Mouse (Mus musculus): ENCODE measurements around the gene Gm17304. TPM values are rescaled to one million over a fixed set of nuclear protein-coding genes. Genes with fewer than 3 reads are reported as not detected.

Gm17304 gene
- polyA plus RNA-seq, 1 experiment, result not detected

DNA sequence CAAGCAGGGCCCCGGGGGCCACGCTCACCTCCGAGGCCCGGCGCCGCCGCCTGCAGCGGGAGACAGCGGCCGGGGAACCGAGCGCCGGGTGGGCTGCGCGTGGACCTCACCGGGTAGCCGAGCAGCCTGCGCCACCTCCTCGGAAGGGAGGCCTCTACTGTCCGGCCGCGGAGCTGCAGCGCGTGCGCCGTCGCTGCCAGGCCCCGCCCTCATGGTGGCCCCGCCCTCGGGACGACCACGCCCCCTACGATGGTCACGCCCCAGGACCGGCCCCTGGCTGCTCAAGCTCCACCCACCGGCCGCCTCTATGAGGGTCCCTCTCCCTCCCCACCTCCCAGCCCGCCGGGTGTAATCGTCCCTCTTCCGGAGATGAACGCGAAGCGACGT, 34.3 kb upstream of the Gm17304 start:
- TF ChIP-seq CTCF (IDR thresholded peaks at IDR 0.05; ENCODE audit: control insufficient read depth, insufficient read depth, insufficient read length), result no peak
- no peak for TF ChIP-seq CEBPB (IDR thresholded peaks at IDR 0.05; ENCODE audit: low read depth)
- no peak for TF ChIP-seq FOSL1 (IDR thresholded peaks at IDR 0.05; ENCODE audit: insufficient read depth, low read length, poor library complexity, severe bottlenecking)
- TF ChIP-seq USF1 (IDR thresholded peaks at IDR 0.05; ENCODE audit: low read depth), result no peak
- no peak for TF ChIP-seq MYOG (IDR thresholded peaks at IDR 0.05; ENCODE audit: control insufficient read depth, extremely low read depth, insufficient read length)
- no peak for TF ChIP-seq MYOD1 (IDR thresholded peaks at IDR 0.05; ENCODE audit: control insufficient read depth, insufficient read length, low read depth)
- H3ac ChIP-seq (ENCODE audit: control insufficient read depth, insufficient read length, low read depth), result no peak overlapping the region
- no peaks in the 10 kb centered on the region for H3K79me3 ChIP-seq (ENCODE audit: low read depth)
- no peaks in the 10 kb centered on the region for H3K79me2 ChIP-seq (ENCODE audit: control insufficient read depth, insufficient read depth)
- H3K36me3 ChIP-seq (ENCODE audit: control insufficient read depth, insufficient read depth), result no peaks in the 10 kb centered on the region
- no peak overlapping the region for H3K4me3 ChIP-seq (ENCODE audit: insufficient read depth, poor library complexity, severe bottlenecking)
- H3K27me3 ChIP-seq (ENCODE audit: control insufficient read depth, insufficient read depth, insufficient read length), result no peaks in the 10 kb centered on the region

DNA sequence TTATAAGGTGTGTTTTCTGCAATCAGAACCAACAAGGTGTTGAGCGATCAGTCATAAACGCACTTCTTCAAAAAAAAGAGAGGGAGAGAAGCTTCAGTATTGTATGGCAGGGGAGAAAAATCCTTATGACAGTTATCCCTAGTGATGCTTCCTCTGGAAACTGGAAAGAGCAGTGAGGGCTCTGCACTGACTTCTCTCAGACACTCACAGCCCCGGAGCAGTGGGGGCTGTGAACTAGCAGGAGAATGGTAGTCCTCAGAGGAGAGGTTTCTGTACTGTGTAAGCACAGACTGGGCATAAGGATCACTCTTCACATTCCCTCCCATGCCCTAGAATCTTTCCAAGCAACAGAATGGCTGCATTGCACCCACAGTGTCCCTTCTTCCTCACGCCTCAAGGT, 33.8 kb upstream of the Gm17304 start:
- Histone ChIP-seq H3K4me3 (ENCODE audit: insufficient read depth, poor library complexity, severe bottlenecking) (no peak overlapping the region), H3K27me3 (ENCODE audit: control insufficient read depth, insufficient read depth, insufficient read length) (no peaks in the 10 kb centered on the region), H3ac (ENCODE audit: control insufficient read depth, insufficient read length, low read depth) (no peak overlapping the region), H3K79me3 (ENCODE audit: low read depth) (no peaks in the 10 kb centered on the region), H3K79me2 (ENCODE audit: control insufficient read depth, insufficient read depth) (no peaks in the 10 kb centered on the region), H3K36me3 (ENCODE audit: control insufficient read depth, insufficient read depth) (no peaks in the 10 kb centered on the region)
- no peak for TF ChIP-seq FOSL1 (IDR thresholded peaks at IDR 0.05; ENCODE audit: insufficient read depth, low read length, poor library complexity, severe bottlenecking)
- TF ChIP-seq CEBPB (IDR thresholded peaks at IDR 0.05; ENCODE audit: low read depth), result no peak
- no peak for TF ChIP-seq MYOD1 (IDR thresholded peaks at IDR 0.05; ENCODE audit: control insufficient read depth, insufficient read length, low read depth)
- TF ChIP-seq MYOG (IDR thresholded peaks at IDR 0.05; ENCODE audit: control insufficient read depth, extremely low read depth, insufficient read length), result no peak
- no peak for TF ChIP-seq MAX (IDR thresholded peaks at IDR 0.05)
- no peak for TF ChIP-seq USF1 (IDR thresholded peaks at IDR 0.05; ENCODE audit: low read depth)
- no peak for TF ChIP-seq CTCF (IDR thresholded peaks at IDR 0.05; ENCODE audit: control insufficient read depth, insufficient read depth, insufficient read length)

DNA sequence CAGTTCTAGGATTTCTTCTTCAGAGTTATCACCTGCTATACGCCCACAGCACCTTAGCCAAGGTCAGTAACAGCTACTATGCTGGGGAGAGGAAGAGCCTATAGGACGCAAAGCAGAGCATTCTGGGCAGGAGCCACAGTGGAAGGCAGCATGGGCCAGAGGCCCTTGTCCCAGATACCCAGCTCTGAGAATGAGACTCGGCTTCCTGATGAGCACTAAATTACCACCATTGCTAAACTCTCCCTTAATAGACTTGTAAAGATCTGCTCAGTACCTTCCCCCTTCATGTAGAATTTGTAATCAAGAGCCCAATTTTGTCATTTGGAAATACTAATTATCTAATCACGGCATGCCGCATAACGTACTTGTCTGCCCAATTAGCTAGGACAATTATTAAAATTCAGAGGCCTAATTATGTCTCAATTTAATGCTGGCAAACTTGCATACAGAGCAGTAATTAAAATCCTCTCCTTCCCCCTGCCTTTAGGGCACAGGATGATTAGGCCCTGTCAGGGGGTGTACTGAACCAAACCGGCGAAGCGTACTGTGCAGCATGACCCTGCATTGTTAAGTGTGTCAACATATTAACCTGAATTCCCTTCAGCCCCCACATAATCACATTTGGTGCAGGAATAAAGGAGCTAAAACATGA, 31.5 kb upstream of the Gm17304 start:
- no peaks in the 10 kb centered on the region for H3K79me3 ChIP-seq (ENCODE audit: low read depth)
- H3K36me3 ChIP-seq (ENCODE audit: control insufficient read depth, insufficient read depth), result no peaks in the 10 kb centered on the region
- H3K4me3 ChIP-seq (ENCODE audit: insufficient read depth, poor library complexity, severe bottlenecking), result no peak overlapping the region
- no peak overlapping the region for H3ac ChIP-seq (ENCODE audit: control insufficient read depth, insufficient read length, low read depth)
- no peaks in the 10 kb centered on the region for H3K27me3 ChIP-seq (ENCODE audit: control insufficient read depth, insufficient read depth, insufficient read length)
- no peaks in the 10 kb centered on the region for H3K79me2 ChIP-seq (ENCODE audit: control insufficient read depth, insufficient read depth)
- TF ChIP-seq MAX (IDR thresholded peaks at IDR 0.05) (no peak), CEBPB (IDR thresholded peaks at IDR 0.05; ENCODE audit: low read depth) (no peak), MYOD1 (IDR thresholded peaks at IDR 0.05; ENCODE audit: control insufficient read depth, insufficient read length, low read depth) (no peak), FOSL1 (IDR thresholded peaks at IDR 0.05; ENCODE audit: insufficient read depth, low read length, poor library complexity, severe bottlenecking) (no peak), USF1 (IDR thresholded peaks at IDR 0.05; ENCODE audit: low read depth) (no peak), MYOG (IDR thresholded peaks at IDR 0.05; ENCODE audit: control insufficient read depth, extremely low read depth, insufficient read length) (no peak), CTCF (IDR thresholded peaks at IDR 0.05; ENCODE audit: control insufficient read depth, insufficient read depth, insufficient read length) (no peak)

DNA sequence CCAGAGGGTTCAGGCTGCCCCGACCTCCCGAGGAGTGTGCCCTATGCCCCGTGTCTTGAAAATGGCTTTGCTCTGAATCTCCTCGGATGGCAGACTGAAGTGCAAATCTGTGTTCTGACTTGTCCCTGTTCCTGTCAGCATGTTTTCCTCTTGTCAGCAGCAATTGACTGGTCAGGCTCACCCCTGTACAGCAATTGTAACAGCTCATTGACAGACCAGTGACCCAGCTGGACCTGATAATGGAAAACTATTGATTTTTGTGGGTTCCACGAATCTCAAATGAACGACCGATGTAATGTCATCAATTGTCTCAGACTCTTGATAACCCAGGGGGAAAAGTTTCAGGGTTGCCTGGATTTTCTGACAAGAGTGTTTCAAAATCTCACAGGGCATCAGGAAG, 28.0 kb upstream of the Gm17304 start:
- no peaks in the 10 kb centered on the region for H3K79me3 ChIP-seq (ENCODE audit: low read depth)
- TF ChIP-seq MYOG (IDR thresholded peaks at IDR 0.05; ENCODE audit: control insufficient read depth, extremely low read depth, insufficient read length), result no peak
- no peak for TF ChIP-seq MAX (IDR thresholded peaks at IDR 0.05)
- no peak for TF ChIP-seq CTCF (IDR thresholded peaks at IDR 0.05; ENCODE audit: control insufficient read depth, insufficient read depth, insufficient read length)
- no peak for TF ChIP-seq USF1 (IDR thresholded peaks at IDR 0.05; ENCODE audit: low read depth)
- TF ChIP-seq MYOD1 (IDR thresholded peaks at IDR 0.05; ENCODE audit: control insufficient read depth, insufficient read length, low read depth), result no peak
- TF ChIP-seq FOSL1 (IDR thresholded peaks at IDR 0.05; ENCODE audit: insufficient read depth, low read length, poor library complexity, severe bottlenecking), result no peak
- no peak for TF ChIP-seq CEBPB (IDR thresholded peaks at IDR 0.05; ENCODE audit: low read depth)
- no peak overlapping the region for H3ac ChIP-seq (ENCODE audit: control insufficient read depth, insufficient read length, low read depth)
- H3K36me3 ChIP-seq (ENCODE audit: control insufficient read depth, insufficient read depth), result no peaks in the 10 kb centered on the region
- no peaks in the 10 kb centered on the region for H3K27me3 ChIP-seq (ENCODE audit: control insufficient read depth, insufficient read depth, insufficient read length)
- no peaks in the 10 kb centered on the region for H3K79me2 ChIP-seq (ENCODE audit: control insufficient read depth, insufficient read depth)
- H3K4me3 ChIP-seq (ENCODE audit: insufficient read depth, poor library complexity, severe bottlenecking), result no peak overlapping the region

DNA sequence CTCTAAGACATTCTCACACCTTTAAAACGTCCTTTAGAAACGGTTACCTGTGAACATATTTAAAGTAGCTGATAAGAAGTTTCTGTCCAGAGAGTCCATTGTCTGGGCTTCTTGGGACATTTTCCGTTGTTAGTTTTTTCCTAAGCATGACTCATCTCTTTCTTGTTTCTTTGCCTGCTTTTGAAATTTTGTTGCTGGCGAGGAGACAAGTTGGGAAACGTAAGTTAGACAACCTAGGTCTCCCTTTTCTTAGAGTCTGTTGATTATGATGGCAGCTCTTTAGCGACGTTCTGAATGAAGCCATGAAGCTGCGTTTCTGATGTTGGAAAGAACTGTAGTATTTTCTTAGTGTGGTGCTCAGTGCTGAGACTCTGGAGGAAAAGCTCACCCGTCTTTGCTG, 19.9 kb upstream of the Gm17304 start:
- Histone ChIP-seq H3K4me3 (ENCODE audit: insufficient read depth, poor library complexity, severe bottlenecking) (no peak overlapping the region), H3K36me3 (ENCODE audit: control insufficient read depth, insufficient read depth) (peaks cover 9% of the 10 kb centered on the region), H3K79me3 (ENCODE audit: low read depth) (no peaks in the 10 kb centered on the region), H3K27me3 (ENCODE audit: control insufficient read depth, insufficient read depth, insufficient read length) (no peaks in the 10 kb centered on the region), H3ac (ENCODE audit: control insufficient read depth, insufficient read length, low read depth) (no peak overlapping the region), H3K79me2 (ENCODE audit: control insufficient read depth, insufficient read depth) (no peaks in the 10 kb centered on the region)
- TF ChIP-seq MYOD1 (IDR thresholded peaks at IDR 0.05; ENCODE audit: control insufficient read depth, insufficient read length, low read depth), result no peak

DNA sequence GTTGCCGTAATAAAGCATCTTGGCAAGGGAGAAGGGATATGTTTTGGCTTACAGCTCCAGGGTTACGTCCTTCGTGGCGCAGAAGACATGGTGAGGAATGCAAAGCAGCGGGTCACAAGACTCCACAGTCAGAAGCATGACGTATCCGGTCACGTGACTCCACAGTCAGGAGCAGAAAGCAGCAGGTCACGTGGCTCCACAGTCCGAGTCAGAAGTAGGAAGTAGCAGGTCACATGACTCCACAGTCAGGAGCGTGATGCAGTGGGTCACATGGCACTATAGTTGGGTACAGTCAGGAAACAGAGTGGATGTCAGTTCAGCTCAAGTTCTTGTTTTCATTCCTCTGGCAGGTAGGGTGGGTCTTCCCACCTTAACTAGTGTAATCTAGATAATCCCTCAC, 19.2 kb upstream of the Gm17304 start:
- TF ChIP-seq USF1 (IDR thresholded peaks at IDR 0.05; ENCODE audit: low read depth) (peak; percentile 13), MYOD1 (IDR thresholded peaks at IDR 0.05; ENCODE audit: control insufficient read depth, insufficient read length, low read depth) (no peak)
- no peak overlapping the region for H3ac ChIP-seq (ENCODE audit: control insufficient read depth, insufficient read length, low read depth)
- H3K27me3 ChIP-seq (ENCODE audit: control insufficient read depth, insufficient read depth, insufficient read length), result no peaks in the 10 kb centered on the region
- no peaks in the 10 kb centered on the region for H3K79me2 ChIP-seq (ENCODE audit: control insufficient read depth, insufficient read depth)
- H3K36me3 ChIP-seq (ENCODE audit: control insufficient read depth, insufficient read depth), result peaks cover 9% of the 10 kb centered on the region
- H3K79me3 ChIP-seq (ENCODE audit: low read depth), result no peaks in the 10 kb centered on the region
- no peak overlapping the region for H3K4me3 ChIP-seq (ENCODE audit: insufficient read depth, poor library complexity, severe bottlenecking)
